Mouse (Mus musculus): ENCODE results near the gene Cntnap1. TPM values are rescaled to one million over a fixed set of nuclear protein-coding genes. Genes with fewer than 3 reads are reported as not detected.

Gene Cntnap1
- polyA plus RNA-seq, 1 experiment: 1.4 TPM

DNA sequence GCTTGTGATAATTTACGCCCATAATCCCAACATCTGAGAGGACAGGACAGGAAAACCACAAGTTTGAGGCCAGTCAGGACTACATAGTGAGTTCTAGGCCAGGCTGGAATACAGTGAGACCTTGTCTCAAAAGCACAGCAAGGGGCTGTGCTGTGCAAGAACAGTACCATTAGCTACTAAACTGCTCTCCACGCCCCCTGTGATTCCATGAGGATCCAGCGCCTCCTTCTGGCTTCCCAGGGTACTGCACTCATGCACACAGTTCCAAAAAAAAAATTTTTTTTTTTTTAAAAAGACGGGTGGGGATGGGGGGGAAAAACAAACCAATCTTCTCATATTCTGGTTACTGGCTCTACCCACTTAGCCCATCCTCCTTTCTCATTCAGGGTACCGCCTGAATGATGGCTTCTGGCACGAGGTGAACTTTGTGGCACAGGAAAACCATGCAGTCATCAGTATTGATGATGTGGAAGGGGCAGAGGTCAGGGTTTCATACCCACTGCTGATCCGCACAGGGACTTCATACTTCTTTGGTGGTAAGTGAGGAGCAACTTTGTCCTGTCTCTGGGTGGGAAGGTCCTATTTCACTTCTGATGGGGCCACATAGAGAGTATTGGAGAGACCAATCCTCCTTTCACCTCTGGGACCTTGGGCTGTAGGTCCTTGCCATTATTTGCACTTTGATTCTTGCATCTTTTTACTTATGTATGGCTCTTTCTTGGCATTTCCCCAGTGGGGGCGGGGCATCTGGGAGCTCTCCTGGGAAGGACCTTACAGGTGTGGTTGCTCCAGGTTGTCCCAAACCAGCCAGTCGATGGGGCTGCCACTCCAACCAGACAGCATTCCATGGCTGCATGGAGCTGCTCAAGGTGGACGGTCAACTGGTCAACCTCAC, 10.8 kb downstream of the Cntnap1 start:
- H3K4me1 ChIP-seq (ENCODE audit: control insufficient read depth, insufficient read depth, insufficient read length): peaks cover 4% of the 10 kb centered on the region; the same call in 1 of the 2 replicates

DNA sequence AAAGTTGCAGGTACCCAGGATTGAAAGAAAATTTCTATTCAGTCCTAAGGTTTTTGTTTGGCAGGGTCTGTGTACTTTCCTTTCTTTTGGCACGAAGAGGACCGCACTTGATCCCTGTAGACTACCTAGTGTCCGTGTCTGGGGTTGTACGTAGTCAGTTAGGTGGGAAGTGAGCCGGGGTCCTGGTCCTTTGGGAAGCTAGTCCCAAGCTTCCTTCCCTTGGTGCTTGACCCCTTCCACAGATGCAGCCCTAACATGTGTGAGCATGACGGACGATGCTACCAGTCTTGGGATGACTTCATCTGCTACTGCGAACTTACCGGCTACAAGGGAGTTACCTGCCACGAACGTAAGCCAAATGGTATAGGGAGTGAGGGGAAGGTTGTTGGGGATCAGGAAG, 11.6 kb downstream of the Cntnap1 start:
- H3K27ac ChIP-seq (ENCODE audit: insufficient read depth, low read length): no peak overlapping the region
- no peaks in the 10 kb centered on the region for H3K27me3 ChIP-seq (ENCODE audit: control insufficient read depth, insufficient read depth, low read length)
- no peak for DNase-seq (ENCODE audit: low read depth in 1 of 2, low spot score in 2 of 2)
- H3K36me3 ChIP-seq (ENCODE audit: control insufficient read depth, insufficient read depth, low read length): no peaks in the 10 kb centered on the region
- H3K4me3 ChIP-seq (ENCODE audit: extremely low read depth, insufficient read depth, insufficient read length): no peak overlapping the region
- TF ChIP-seq CTCF (IDR thresholded peaks at IDR 0.05; ENCODE audit: extremely low read depth, insufficient read depth, insufficient read length, insufficient replicate concordance) (no peak), POLR2A (IDR thresholded peaks at IDR 0.05; ENCODE audit: low read depth, low read length) (no peak)
- WGBS: 93% methylated on average over 11 of the region's 11 CpGs
- no peaks in the 10 kb centered on the region for H3K4me1 ChIP-seq (ENCODE audit: control insufficient read depth, insufficient read depth, insufficient read length)

More for the DNA sequence above, 10.8 kb downstream of the Cntnap1 start:
- TF ChIP-seq CTCF (IDR thresholded peaks at IDR 0.05; ENCODE audit: extremely low read depth, insufficient read depth, insufficient read length, insufficient replicate concordance) (peak; percentile 27; the same call in 1 of the 2 replicates), POLR2A (IDR thresholded peaks at IDR 0.05; ENCODE audit: low read depth, low read length) (no peak)
- Histone ChIP-seq H3K36me3 (ENCODE audit: control insufficient read depth, insufficient read depth, low read length) (no peaks in the 10 kb centered on the region), H3K27me3 (ENCODE audit: control insufficient read depth, insufficient read depth, low read length) (peaks cover 5% of the 10 kb centered on the region; the same call in 1 of the 2 replicates), H3K27ac (ENCODE audit: insufficient read depth, low read length) (no peak overlapping the region), H3K4me3 (ENCODE audit: extremely low read depth, insufficient read depth, insufficient read length) (no peak overlapping the region)
- peak in 1 of 2 experiments; percentile 28 for DNase-seq (ENCODE audit: low read depth in 1 of 2, low spot score in 2 of 2)
- WGBS: 49% methylated on average over 10 of the region's 10 CpGs

DNA sequence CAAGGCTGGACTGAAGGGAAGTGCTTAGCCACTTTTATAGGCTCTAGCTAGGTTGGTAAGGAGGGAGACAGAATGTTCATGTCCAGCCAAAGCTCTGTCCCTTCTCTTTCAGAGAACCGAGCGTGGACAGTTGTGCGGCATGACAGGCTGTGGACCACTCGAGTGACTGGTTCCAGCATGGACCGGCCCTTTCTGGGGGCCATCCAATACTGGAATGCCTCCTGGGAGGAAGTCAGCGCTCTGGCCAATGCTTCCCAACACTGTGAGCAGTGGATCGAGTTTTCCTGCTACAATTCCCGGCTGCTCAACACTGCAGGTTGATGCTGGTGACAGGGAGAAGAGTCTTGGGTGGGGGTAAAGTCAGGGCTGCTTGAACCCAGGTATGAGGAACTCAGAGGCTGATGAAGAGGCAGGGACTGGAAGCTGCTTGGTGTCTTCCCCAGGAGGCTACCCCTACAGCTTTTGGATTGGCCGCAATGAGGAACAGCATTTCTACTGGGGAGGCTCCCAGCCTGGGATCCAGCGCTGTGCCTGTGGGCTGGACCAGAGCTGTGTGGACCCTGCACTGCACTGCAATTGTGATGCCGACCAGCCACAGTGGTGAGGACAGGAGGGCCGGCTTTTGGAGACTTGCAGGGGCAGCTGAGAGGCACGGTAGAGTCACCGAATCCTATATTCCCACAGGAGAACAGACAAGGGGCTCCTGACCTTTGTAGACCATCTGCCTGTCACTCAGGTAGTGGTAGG, 12.6 kb downstream of the Cntnap1 start:
- TF ChIP-seq CTCF (IDR thresholded peaks at IDR 0.05; ENCODE audit: extremely low read depth, insufficient read depth, insufficient read length, insufficient replicate concordance) (no peak), POLR2A (IDR thresholded peaks at IDR 0.05; ENCODE audit: low read depth, low read length) (no peak)
- H3K4me1 ChIP-seq (ENCODE audit: control insufficient read depth, insufficient read depth, insufficient read length): no peaks in the 10 kb centered on the region
- H3K4me3 ChIP-seq (ENCODE audit: extremely low read depth, insufficient read depth, insufficient read length): no peak overlapping the region
- no peaks in the 10 kb centered on the region for H3K27me3 ChIP-seq (ENCODE audit: control insufficient read depth, insufficient read depth, low read length)
- WGBS: 80% methylated on average over 14 of the region's 14 CpGs
- no peak overlapping the region for H3K27ac ChIP-seq (ENCODE audit: insufficient read depth, low read length)
- H3K36me3 ChIP-seq (ENCODE audit: control insufficient read depth, insufficient read depth, low read length): no peaks in the 10 kb centered on the region
- DNase-seq (ENCODE audit: low read depth in 1 of 2, low spot score in 2 of 2): no peak

DNA sequence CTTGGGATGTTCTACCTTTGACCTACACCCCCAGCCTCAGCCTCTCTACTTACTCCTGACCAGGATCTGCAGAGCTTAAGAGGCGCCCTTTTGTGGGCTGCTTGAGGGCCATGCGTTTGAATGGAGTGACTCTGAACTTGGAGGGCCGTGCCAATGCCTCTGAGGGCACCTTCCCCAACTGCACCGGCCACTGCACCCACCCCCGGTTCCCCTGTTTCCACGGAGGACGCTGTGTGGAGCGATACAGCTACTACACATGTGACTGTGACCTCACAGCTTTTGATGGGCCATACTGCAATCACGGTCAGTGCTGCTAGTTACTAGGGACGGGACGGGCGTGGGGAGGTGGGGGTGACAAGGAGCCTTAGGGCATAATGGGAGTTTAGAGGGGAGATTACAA, 14.7 kb downstream of the Cntnap1 start:
- no peaks in the 10 kb centered on the region for H3K27me3 ChIP-seq (ENCODE audit: control insufficient read depth, insufficient read depth, low read length)
- H3K27ac ChIP-seq (ENCODE audit: insufficient read depth, low read length): no peak overlapping the region
- whole genome bisulfite sequencing: 93% methylated on average over 12 of the region's 12 CpGs
- no peaks in the 10 kb centered on the region for H3K36me3 ChIP-seq (ENCODE audit: control insufficient read depth, insufficient read depth, low read length)
- DNase-seq (ENCODE audit: low read depth in 1 of 2, low spot score in 2 of 2): no peak
- no peak overlapping the region for H3K4me3 ChIP-seq (ENCODE audit: extremely low read depth, insufficient read depth, insufficient read length)
- H3K4me1 ChIP-seq (ENCODE audit: control insufficient read depth, insufficient read depth, insufficient read length): no peaks in the 10 kb centered on the region
- TF ChIP-seq POLR2A (IDR thresholded peaks at IDR 0.05; ENCODE audit: low read depth, low read length) (no peak), CTCF (IDR thresholded peaks at IDR 0.05; ENCODE audit: extremely low read depth, insufficient read depth, insufficient read length, insufficient replicate concordance) (no peak)

DNA sequence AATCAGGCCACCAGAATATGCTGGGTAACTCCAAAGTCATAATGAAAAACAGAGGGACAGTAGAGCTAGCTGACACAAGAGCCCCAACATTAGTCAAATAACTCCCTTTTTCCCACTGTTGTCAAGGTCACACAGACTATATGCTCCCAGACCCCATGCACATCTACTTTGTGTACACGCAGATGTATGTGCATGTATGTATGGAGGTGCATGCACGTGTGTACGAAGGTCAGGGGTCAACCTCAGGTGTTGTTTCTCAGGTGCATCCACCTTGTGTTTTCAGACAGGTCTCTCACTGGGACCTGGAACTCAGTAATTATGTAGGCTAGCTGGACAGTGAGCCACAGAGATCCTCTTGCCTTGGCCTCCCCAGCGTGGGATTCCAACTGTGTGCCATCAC, 15.1 kb downstream of the Cntnap1 start:
- WGBS: 92% methylated on average over 4 of the region's 4 CpGs
- no peaks in the 10 kb centered on the region for H3K4me1 ChIP-seq (ENCODE audit: control insufficient read depth, insufficient read depth, insufficient read length)
- no peak overlapping the region for H3K27ac ChIP-seq (ENCODE audit: insufficient read depth, low read length)
- DNase-seq (ENCODE audit: low read depth in 1 of 2, low spot score in 2 of 2): no peak
- TF ChIP-seq CTCF (IDR thresholded peaks at IDR 0.05; ENCODE audit: extremely low read depth, insufficient read depth, insufficient read length, insufficient replicate concordance): no peak
- no peak for TF ChIP-seq POLR2A (IDR thresholded peaks at IDR 0.05; ENCODE audit: low read depth, low read length)
- H3K36me3 ChIP-seq (ENCODE audit: control insufficient read depth, insufficient read depth, low read length): no peaks in the 10 kb centered on the region
- H3K27me3 ChIP-seq (ENCODE audit: control insufficient read depth, insufficient read depth, low read length): no peaks in the 10 kb centered on the region
- no peak overlapping the region for H3K4me3 ChIP-seq (ENCODE audit: extremely low read depth, insufficient read depth, insufficient read length)

DNA sequence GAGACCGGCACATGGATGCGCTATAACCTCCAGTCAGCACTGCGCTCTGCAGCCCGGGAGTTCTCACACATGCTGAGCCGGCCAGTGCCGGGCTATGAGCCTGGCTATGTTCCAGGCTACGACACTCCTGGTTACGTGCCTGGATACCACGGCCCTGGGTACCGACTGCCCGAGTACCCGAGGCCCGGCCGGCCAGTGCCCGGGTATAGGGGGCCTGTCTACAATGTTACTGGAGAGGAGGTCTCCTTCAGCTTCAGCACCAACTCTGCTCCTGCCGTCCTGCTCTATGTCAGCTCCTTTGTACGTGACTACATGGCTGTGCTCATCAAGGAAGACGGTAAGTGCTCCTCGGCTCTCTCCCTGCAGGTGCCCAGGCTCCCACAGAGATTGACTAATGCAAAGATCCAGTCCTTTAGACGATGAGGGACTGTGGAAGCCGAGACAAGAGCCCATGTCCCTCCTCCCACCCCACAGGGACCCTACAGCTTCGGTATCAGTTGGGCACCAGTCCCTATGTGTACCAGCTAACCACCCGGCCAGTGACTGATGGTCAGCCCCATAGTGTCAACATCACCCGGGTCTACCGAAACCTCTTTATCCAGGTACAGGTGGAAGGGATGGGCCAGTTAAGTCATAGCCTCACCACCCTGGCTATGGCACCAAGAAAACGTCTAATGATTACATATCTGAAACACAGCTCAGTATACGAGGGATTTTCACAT, 16.4 kb downstream of the Cntnap1 start:
- no peak for DNase-seq (ENCODE audit: low read depth in 1 of 2, low spot score in 2 of 2)
- Histone ChIP-seq H3K4me3 (ENCODE audit: extremely low read depth, insufficient read depth, insufficient read length) (no peak overlapping the region), H3K27me3 (ENCODE audit: control insufficient read depth, insufficient read depth, low read length) (no peaks in the 10 kb centered on the region), H3K4me1 (ENCODE audit: control insufficient read depth, insufficient read depth, insufficient read length) (no peaks in the 10 kb centered on the region), H3K36me3 (ENCODE audit: control insufficient read depth, insufficient read depth, low read length) (no peaks in the 10 kb centered on the region), H3K27ac (ENCODE audit: insufficient read depth, low read length) (no peak overlapping the region)
- whole genome bisulfite sequencing: 96% methylated on average over 27 of the region's 27 CpGs
- no peak for TF ChIP-seq CTCF (IDR thresholded peaks at IDR 0.05; ENCODE audit: extremely low read depth, insufficient read depth, insufficient read length, insufficient replicate concordance)
- no peak for TF ChIP-seq POLR2A (IDR thresholded peaks at IDR 0.05; ENCODE audit: low read depth, low read length)
